Mouse (Mus musculus) thymus, postnatal 10 days (tissue): ENCODE data around the gene Rpl10.

Experiments used
- DNase-seq, 2 experiments: peaks; one replicate each; pipeline ENCODE4 v3.0.0; 2021; ENCODE audit warnings: low spot score in 2 of 2

Rpl10 gene

DNA sequence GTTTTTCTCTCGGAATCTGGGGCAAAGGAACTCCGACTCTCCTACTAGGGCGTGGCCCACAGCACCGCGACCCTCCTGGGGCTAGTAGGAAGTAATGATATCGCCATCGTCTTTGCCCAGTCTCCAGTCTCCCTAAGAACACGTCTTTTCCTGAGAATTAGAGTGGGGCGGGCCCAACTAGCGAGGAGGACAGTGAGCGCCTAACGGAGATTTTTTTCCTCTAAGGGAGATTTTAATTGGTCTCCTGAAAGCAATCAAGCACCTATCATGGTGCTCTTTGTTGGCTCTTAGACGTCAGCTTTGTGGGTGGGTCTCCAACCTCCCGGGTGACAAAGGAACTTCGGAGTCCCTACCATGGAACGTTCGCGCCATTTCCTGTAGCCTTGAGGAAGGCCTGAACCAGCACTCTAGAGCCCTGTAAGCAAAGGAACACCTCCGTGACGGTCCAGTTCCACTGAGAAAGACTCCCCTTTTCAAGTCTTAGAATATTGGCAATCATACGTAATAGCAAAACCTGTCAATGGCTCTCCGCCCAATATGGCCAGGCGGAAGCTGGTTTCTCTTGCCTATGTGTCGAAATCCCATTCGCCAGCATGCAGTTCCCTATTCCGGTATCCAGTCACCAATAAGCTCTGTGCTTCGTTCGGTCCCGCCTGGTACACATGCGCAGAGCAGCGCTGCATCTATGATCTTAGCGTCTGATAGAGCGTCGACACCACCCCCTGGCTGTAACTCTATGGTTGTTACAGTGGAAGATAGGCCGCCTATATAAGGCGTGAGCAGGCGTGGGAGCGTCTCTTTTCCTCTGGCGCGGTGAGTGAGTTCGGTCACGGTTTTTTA, at the start of gene Rpl10:
TSS of gene Rpl10 (plus strand) at position 751 of the 840 bp plus-strand sequence.
- DNase-seq, result peak; percentile 83 to 91

DNA sequence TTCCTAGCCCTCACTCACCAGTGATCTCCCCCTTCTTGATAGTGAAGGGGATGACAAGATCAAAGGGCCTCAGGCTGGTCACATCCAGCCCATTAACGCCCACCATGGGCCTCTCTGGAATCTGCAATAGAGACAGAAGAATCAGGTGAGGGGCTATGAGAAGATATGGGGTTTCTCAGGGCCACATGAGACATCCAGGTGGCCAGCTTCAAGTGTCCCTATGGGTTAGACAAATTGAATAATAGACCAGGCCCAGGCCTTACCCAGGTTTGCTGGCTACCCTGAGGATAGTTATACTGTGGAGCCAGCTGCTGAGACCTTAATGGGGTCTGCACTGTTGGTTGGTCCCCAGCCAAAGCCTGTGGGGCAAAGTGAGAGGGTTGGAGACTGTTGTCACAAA, 40.6 kb upstream of the Rpl10 start:
- DNase-seq, result no peak

DNA sequence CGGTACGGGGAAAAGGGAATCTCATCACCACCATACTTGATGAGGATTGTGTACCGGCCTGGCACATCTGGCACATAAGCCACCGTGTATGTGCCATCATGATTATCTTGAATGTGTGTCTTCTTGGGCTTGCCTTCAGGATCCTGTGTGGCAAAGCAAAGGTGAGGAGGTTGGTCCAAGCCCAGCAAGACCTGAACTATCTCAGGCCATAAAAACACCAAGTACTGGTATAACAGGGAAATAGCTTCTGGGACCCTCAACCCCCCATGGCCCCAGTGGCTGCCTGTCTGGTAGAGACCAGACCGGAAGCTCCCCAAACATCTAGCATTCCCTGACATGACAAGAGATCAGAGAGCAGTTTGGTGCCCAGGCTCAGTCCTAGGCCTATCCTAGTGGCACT, 37.4 kb upstream of the Rpl10 start:
- no peak for DNase-seq

DNA sequence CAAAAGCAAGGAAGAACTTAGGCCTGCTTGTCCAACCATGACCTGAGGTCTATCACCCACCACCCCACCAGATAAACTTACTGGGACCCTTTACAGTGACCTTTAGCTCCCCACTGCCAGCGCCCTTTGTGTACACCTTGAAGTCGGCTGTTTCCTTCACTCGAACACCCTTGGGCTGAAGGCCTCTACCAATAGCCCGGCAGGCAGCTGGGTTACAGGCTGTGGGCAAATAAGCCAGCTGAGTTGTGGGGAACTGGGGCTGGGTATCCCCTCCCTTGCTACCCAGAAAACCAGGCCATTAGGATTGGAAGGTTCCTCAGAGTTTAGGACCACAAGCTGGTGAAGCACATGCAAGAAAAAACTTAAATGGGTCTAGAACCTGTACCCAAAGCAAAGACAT, 30.3 kb upstream of the Rpl10 start:
- DNase-seq, result no peak

DNA sequence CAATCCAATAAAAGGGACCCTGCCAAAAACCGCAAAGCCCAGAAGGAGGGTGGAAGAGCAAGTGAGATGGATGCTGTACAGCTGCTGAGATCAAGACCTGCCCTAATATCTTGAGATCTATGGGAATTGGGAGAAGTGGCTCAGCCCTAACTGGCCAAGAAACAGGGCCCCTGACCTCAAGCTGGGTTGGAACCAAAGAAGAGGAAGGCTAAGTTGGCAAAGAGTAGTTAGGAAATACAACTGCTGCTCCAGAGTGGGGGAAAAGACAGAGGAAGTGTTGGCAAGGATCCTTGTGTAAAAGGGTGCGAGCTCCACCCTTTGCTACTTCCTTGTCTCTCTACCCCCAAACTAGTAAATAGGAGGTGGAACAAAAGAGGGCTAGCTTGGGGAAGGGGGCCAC, 27.2 kb upstream of the Rpl10 start:
- no peak for DNase-seq

DNA sequence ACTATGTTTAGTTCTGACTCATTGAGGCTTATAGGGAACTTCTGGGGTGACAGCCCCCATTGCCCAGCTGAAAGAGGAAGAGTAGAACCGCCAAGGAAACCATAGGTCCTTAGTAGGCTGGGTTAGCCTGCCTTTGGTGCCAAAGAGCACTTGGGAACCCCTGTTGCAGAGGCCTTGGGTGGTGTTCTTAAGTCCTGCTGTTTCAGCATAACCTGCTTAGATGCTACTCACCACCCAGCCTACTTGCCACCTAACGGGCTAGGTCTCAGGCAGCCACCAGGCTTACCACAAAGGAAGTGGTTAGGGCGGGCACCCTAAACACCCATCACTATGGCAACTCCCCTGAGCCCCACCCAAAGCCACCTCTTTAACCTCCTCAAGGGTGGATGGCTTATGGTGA, 26.8 kb upstream of the Rpl10 start:
- DNase-seq, result peak; percentile 73 to 80

DNA sequence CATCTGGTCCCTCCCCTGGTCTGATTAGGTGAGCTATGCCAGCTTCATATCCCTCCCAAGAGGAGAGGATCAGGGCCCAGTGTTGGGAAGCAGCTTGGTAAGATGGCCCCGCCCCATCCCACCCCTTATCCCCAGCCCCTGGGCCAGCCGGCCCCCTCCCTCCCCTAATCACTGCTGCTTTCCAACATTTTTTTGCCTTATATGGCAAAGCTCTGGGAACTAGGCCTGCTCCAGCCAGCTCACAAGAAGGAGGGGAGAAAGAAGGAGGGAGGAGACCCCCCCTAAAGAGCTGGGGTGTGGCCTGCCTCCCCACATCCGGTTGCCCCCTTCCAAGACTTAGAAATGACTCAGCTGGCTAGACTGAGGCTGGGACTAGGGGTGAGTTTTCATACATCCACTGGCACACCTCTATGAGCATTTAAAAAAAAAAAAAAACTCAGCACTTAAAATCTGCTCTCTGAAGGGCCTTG, 26.0 kb upstream of the Rpl10 start:
- peak; percentile 55 to 57 for DNase-seq

DNA sequence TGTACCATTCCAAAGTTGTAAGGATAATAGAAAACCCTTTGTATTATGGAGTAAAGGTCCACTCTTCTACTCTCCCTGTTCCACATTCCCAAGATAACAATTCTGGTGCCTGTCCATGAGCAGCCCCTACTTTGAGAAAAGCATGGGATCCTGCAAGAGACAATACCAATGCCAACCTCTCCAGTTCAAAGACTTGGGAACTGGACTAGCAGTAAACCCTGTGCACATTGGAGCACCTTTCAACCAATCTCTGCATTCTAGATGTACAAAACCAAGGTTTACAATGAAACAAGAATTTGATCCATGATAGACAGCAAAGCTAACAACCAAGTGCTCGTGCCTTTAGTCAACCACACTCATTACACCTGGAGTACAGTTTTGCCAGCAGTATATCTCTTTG, 25.5 kb upstream of the Rpl10 start:
- no peak for DNase-seq

DNA sequence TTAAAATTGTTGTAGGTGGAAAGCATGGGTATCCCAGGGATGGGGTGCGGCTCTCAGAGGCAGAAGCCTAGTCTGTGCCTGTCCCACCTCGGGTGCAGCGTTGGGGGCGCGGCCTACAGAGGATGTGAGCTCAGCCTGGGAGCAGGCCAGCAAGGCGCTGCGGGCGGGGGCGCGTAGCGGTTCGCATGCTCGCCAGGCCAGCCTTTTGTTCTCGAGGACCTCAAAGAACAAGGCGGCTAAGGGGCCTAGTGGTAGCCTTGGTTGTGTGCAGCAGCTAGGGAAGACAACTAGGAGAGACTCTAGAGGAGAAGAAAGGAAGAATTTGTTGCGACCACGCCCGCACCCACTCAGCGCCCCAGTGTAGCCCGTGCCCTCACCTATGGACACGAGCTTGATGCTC, 24.9 kb upstream of the Rpl10 start:
- peak; percentile 56 to 64 for DNase-seq

DNA sequence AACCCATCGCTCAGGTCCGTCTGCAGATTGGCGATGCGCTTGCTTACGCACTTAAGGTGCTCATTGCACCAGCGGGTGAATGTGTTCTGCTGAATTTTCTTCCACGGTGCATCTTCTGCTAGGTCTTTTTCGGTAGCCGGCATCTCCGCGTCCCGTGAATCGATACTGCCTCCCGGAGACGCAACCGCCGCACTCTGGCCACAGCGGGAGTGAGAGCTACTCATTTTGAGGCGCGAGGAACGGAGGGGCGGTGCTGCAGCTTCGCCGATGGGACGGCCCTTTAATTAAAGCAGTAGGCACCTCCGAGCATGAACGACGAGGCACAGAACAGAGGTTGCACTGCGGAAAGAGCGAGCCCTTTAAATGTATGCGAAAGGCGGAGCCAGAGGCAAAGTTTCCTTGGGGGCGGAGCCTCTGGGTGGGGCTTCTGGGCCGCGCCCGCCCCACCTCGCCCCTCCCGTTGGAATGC, 24.4 kb upstream of the Rpl10 start:
- peak; percentile 81 to 83 for DNase-seq

DNA sequence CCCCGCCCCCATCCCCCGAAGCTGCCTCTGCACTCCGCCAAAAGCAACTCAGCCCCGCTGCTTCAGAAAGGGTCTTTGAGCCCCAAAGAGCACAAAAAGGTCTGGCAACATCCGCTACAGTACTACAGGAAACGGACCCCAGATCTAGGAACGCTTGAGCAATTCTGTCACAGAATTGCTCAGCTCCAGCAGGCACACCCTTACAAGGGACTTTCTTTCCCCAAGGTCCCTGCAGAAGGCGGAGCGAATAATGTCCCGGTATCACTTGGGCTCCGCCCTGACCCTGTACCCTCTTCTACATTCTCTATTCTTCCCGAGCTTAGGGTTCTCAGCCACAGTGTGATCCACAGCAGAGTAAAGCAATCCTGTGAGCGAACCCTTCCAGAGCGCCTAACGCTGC, 23.9 kb upstream of the Rpl10 start:
- no peak for DNase-seq

DNA sequence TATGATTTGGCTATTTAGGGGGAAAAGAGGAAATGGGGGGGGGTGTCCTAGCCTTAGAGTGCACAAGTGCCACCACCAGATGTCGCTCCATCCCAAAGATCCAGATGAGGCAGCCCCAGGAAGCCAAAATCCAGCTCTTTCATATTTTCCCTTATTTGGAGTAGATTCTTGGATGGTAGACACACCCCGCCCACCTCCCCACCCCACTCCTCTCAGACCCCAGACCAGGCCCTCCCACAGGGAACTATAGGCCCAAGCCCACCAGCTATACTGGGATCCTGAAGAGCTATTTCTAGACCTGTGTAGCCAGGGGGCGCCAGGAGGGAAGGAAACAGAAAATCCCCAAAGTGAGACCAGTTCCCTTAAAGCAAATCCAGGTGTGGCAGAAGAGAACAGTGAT, 22.0 kb upstream of the Rpl10 start:
- DNase-seq, result peak; percentile 32 to 54

DNA sequence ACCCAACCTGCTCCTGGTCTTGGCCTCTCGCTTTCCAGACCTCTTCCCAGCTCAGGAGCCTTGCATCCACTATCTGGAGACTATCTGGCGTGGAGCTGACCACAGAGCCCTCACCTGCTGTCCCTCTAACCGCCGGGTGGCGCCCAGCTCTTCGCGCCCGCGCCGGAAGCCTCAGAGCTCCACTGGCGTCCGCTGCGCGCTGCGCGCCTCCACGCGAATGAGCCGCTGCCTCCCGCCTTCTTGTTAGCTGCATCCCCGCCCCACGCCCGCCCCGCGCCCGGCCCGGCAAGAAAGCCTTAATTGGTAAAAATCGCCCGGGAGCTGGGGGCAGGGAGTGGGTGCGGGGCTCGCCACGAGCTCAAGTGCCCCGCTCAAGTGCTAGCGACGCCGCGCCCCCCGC, 21.0 kb upstream of the Rpl10 start, which contains the start of gene Flna:
TSS of gene Flna (minus strand) at position 206 of the 400 bp plus-strand sequence.
- DNase-seq, result peak; percentile 33 to 55

DNA sequence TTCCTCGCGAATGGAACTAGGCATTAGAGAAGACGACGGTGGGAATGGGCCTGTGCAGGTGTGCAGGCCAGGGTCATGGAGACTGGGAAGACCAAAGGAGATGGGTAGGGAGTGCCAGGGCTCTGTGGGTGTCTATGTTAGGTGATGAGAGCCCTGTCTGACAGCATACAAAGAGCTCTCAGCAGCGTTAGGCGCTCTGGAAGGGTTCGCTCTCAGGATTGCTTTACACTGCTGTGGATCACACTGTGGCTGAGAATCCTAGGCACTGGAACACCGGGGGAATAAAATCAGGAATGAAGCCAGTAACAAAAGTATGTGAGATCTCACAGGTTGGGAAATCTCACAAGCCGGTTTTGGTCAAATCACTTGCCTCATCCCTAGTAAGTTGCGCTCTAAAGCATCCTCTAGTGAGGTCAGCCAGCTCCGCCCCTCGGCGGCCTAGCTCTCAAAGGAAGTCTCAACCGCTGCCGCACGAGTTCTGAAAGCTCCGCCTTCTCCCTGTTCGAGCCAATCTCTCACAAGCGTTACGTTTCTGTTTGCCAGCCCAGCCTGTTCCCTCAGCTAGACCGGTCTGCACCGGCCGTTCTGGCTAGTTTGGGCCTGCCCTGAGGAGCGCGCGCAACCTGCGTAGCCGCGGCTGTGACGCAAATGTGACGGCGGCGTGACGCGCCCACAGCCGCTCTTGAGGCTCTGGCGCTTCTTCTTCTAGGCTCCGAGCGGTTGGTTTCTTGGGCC, 16.3 kb upstream of the Rpl10 start, which contains the start of gene Emd:
TSS of gene Emd (plus strand) at position 535 of the 735 bp plus-strand sequence.
- peak; percentile 61 to 77 for DNase-seq

DNA sequence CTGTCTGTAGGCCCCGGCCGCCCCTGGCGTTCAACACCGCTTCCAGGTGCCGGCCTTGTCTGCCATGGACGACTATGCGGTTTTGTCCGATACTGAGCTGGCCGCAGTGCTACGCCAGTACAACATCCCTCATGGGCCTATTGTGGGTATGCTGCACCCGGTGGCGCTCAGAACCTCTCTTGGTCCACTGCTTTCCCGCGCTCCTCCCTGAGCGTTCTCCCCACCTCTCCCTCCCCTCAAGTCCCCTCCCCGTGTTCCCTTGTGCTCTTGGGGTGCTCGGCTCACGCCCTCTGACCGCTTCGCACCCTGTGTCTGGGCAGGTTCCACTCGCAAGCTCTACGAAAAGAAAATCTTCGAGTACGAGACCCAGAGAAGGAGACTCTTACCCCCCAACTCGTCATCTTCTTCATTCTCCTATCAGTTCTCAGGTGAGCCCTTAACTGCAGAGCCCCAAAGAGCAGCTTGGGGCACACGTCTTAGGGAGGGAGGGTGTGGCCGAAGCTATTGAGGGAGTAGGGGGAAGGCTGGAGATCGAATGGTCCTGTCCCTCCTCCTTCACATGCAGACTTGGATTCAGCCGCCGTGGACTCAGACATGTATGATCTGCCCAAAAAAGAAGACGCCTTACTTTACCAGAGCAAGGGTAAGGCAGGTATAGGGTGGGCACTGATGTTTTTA, 15.6 kb upstream of the Rpl10 start:
- no peak for DNase-seq

DNA sequence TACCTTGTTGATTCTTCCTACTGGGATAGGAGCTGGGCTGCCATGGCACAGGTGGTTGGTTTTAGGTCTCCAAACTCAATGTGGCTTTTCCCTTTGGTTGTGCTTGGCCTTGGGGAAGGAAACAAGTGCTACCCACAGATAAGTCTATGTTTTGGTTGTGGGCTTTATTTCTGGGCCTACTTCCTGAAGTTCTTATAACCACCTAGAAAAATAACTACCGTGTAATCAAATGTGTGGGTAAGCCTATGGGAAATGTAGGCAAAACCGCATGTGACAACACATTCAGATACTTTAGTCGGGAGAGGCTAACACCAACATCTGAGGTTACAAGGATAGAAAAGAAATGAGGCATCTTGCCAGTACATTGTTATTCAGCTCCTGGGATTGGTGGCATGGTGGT, 12.9 kb upstream of the Rpl10 start:
- no peak for DNase-seq

DNA sequence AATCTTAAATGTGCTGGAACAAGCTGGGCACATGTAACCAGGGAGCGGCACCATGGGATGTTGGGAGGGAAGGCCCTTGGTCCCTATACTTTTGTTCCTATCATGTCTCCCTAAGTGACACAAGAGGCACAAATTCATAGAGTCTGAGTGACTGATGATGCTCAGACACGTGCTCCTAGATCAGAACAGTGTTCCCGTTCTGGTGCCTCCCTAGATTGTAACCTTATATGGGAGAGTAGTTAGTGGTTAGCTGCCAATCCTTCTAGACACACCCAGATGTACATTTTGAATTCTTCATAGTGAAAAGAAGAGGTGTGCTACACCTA, 913 bp upstream of the Rpl10 start:
- no peak for DNase-seq

DNA sequence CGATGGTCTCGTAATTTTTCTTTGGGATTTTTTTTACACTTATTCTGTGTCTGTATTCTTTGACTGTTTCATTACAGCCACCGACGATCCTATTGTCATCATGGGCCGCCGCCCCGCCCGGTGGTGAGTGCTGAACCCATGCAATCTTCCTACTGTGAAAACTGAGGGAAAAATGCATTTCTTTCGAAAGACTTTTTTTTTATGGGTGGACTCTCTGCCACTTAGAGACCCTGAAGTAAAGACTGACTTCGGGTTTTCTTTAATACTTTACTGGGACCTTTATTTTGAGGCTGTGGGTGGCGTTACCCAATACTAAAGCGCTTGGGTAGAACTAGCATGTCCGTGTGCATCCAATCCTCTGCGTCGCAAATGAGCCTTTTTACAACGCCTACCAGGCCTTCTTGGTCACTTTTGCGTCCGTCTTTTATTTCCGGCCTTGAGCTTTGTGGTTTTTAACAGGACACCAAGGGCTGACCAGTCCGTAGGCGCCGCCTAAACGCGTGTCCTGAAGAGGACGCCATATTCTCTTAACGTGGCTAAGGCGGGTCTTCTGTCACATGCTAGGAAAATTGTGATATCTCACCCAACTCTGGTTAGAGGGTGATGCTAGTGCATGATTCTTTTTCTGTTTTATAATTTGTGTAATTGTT, 415 bp downstream of the Rpl10 start:
- peak in 1 of 2 experiments; percentile 7 for DNase-seq

DNA sequence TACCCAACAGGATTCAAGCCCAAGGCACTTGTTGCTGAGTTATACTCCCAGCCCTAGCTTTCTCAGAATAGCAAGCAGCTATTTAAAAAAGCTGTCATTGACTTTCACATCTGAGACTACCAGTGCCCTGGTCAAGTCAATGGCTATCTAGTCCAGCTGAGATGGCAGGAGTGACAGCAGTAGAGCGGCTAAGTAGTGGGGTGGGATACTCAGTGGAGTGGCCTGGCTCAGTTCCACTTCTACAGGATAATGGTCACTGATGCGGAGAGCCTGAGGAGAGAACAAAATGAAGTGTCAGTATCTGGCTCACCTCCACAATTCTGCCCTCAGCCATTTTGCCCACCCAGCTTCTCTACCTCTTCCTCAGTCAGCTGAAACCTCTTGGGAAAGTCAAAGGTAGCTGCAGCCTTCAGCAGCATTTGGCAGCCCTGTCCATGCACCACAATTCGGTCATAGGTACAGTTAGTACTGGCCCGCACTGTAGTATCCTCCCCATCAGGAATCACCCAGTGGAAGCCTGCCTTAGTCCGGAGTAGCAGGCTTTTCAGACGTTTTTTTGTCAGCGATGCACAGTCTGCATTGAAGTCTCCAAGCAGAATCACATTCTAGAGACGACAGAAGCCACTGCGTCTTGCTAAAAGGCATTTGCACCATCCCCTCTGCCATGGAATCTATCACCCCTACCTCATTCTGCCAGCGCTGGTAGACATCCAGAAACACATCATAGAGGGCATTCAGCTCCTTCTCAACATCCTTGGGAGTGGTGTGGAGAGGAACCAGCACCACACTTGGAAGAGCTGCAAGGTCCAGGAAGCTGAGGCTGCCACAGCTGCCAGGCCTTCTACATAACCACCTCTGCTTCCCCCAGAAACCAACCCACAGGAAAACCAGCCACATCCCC, 3.1 kb downstream of the Rpl10 start:
- no peak for DNase-seq

DNA sequence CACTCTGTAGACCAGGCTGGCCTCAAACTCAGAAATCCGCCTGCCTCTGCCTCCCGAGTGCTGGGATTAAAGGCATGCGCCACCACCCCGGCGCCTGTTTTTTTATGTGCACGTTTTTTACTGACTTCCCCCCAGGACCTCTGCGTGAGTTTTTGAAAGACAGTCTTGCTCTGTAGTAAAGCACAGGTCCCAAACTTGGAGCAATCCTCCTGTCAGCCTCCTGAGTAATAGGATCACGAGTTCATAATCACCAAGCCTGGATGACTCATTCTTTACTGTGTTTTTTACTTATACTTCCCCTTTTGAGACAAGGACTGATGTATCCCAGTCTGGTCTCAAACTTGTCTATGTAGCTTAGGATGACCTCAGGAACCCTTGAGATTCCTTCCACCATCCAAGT, 7.3 kb downstream of the Rpl10 start:
- no peak for DNase-seq
